Mouse (Mus musculus) embryonic facial prominence, embryonic 13.5 days (tissue): ENCODE measurements around the gene Pip5k1c. TPM values are rescaled to one million over a fixed set of nuclear protein-coding genes. Genes with fewer than 3 reads are reported as not detected.

Experiments used
- ATAC-seq: fragments of 200-750 bp; cut with Nextera tagmentation; 2 replicates; pipeline ENCODE4 v1.8.0; 2017; ENCODE audit warnings: low read depth; ENCODE audit not compliant: insufficient number of reproducible peaks, insufficient read depth, low FRiP score, low TSS enrichment
- H3K27ac ChIP-seq: fragments of 300-500 bp; sonication (generic); 2 replicates; pipeline ENCODE4 v1.5.1; 2015; ENCODE audit warnings: moderate library complexity, mild to moderate bottlenecking, inconsistent platforms
- H3K27me3 ChIP-seq: fragments of 300-500 bp; sonication (generic); 2 replicates; pipeline ENCODE4 v1.6.1; 2015; ENCODE audit warnings: mild to moderate bottlenecking, inconsistent platforms
- H3K36me3 ChIP-seq: fragments of 300-500 bp; sonication (generic); 2 replicates; pipeline ENCODE4 v1.6.1; 2015; ENCODE audit warnings: mild to moderate bottlenecking, inconsistent platforms
- H3K4me1 ChIP-seq: fragments of 300-500 bp; sonication (generic); 2 replicates; pipeline ENCODE4 v1.6.1; 2015; ENCODE audit warnings: inconsistent platforms
- H3K4me2 ChIP-seq: fragments of 300-500 bp; sonication (generic); 2 replicates; pipeline ENCODE4 v1.6.1; 2015; ENCODE audit warnings: moderate library complexity, mild to moderate bottlenecking, inconsistent platforms
- H3K4me3 ChIP-seq: fragments of 300-500 bp; sonication (generic); 2 replicates; pipeline ENCODE4 v1.5.1; 2015; ENCODE audit warnings: mild to moderate bottlenecking, inconsistent platforms
- H3K9ac ChIP-seq: fragments of 300-500 bp; sonication (generic); 2 replicates; pipeline ENCODE4 v1.6.1; 2015; ENCODE audit warnings: mild to moderate bottlenecking, inconsistent platforms
- H3K9me3 ChIP-seq: fragments of 300-500 bp; sonication (generic); 2 replicates; pipeline ENCODE4 v1.6.1; 2016; ENCODE audit warnings: inconsistent platforms
- WGBS: fragments of 180-500 bp; shearing (Covaris S2); methylation state at CpG from one replicate; pipeline ENCODE4 v1.1.7; 2015; ENCODE audit warnings: mixed read lengths; 5-methylcytosine and 5-hydroxymethylcytosine counted together
- microRNA-seq: library from miRNA; unstranded; fragments of <30 nt; microRNA quantifications from one replicate; pipeline ENCODE4, GENCODE M21; 2016
- polyA plus RNA-seq: library from polyadenylated mRNA; unstranded; fragments of >200 nt; fragmentation: Nextera tagmentation; extraction: Ambion mirVana; gene quantifications from 2 replicates; pipeline ENCODE4 v1.2.1, GENCODE M21; 2015

The Pip5k1c gene
- polyA plus RNA-seq, 1 experiment from 2014 or later: 57.6 TPM

GRCm38 (mm10) chr10:81367207-81367495 lies 74.4 kb downstream of the Pip5k1c start:
- WGBS: 84% methylated on average over 6 of the region's 6 CpGs

More at GRCm38 (mm10) chr10:81367207-81367495, 74.4 kb downstream of the Pip5k1c start:
- Histone ChIP-seq H3K4me2 (no peak overlapping the region), H3K36me3 (peaks cover 74% of the 10 kb centered on the region), H3K9me3 (no peaks in the 10 kb centered on the region), H3K4me3 (no peak overlapping the region), H3K4me1 (peaks cover 27% of the 10 kb centered on the region), H3K27me3 (peaks cover 39% of the 10 kb centered on the region), H3K27ac (no peak overlapping the region), H3K9ac (no peak overlapping the region)
- ATAC-seq: no peak

Small RNA genes within 50 kb of the gene (microRNA-seq; reads per million reads assigned to microRNA genes)
- gene Mir3057: 7.2 reads per million, percentile 24 among the genes with 10 or more reads in this experiment

Other genes starting within 250 kb of the Pip5k1c start
- gene Sgta, start 232.8 kb upstream of the Pip5k1c start, polyA plus RNA-seq: 218 and 222 TPM in 2 replicates
- 58.2 and 60.9 TPM in 2 replicates for gene Thop1, start 222.9 kb upstream of the Pip5k1c start, polyA plus RNA-seq
- gene Creb3l3, start 194.1 kb upstream of the Pip5k1c start, polyA plus RNA-seq: 0.53 and 1.5 TPM in 2 replicates
- 196 and 213 TPM in 2 replicates for gene Map2k2, start 187.0 kb upstream of the Pip5k1c start, polyA plus RNA-seq
- 27.0 and 27.9 TPM in 2 replicates for gene Zbtb7a, start 157.7 kb upstream of the Pip5k1c start, polyA plus RNA-seq
- 58.1 and 60.9 TPM in 2 replicates for gene Pias4, start 125.0 kb upstream of the Pip5k1c start, polyA plus RNA-seq
- gene Eef2, start 116.3 kb upstream of the Pip5k1c start, polyA plus RNA-seq: 622 and 633 TPM in 2 replicates
- 57.1 and 60.1 TPM in 2 replicates for gene Dapk3, start 110.0 kb upstream of the Pip5k1c start, polyA plus RNA-seq
- gene 4930442H23Rik, start 109.1 kb upstream of the Pip5k1c start, polyA plus RNA-seq: not detected in 2 replicates
- gene Nmrk2, start 90.9 kb upstream of the Pip5k1c start, polyA plus RNA-seq: not detected in 2 replicates
- gene Atcay, start 62.1 kb upstream of the Pip5k1c start, polyA plus RNA-seq: 1.3 and 1.8 TPM in 2 replicates
- gene Zfr2, start 59.8 kb upstream of the Pip5k1c start, polyA plus RNA-seq: 11.8 and 12.0 TPM in 2 replicates
- gene Matk, start 40.0 kb upstream of the Pip5k1c start, polyA plus RNA-seq: 7.0 and 7.4 TPM in 2 replicates
- gene Mrpl54, start 26.0 kb upstream of the Pip5k1c start, polyA plus RNA-seq: 197 and 202 TPM in 2 replicates
- 61.9 and 67.9 TPM in 2 replicates for gene Apba3, start 26.0 kb upstream of the Pip5k1c start, polyA plus RNA-seq
- gene Tjp3, start 1.4 kb upstream of the Pip5k1c start, polyA plus RNA-seq: 5.0 and 7.2 TPM in 2 replicates
- 43.2 and 46.9 TPM in 2 replicates for gene Cactin, start 28.1 kb downstream of the Pip5k1c start, polyA plus RNA-seq
- gene Tbxa2r, start 35.8 kb downstream of the Pip5k1c start, polyA plus RNA-seq: 7.1 and 7.3 TPM in 2 replicates
- 0.13 TPM in 1 of 2 replicates, not detected in the other for gene Gipc3, start 50.3 kb downstream of the Pip5k1c start, polyA plus RNA-seq
- gene Hmg20b, start 57.5 kb downstream of the Pip5k1c start, polyA plus RNA-seq: 109 and 113 TPM in 2 replicates
- 10.7 and 11.0 TPM in 2 replicates for gene Mfsd12, start 64.5 kb downstream of the Pip5k1c start, polyA plus RNA-seq
- gene 4930404N11Rik, start 72.9 kb downstream of the Pip5k1c start, polyA plus RNA-seq: 1.0 and 1.2 TPM in 2 replicates
- gene Fzr1, start 85.6 kb downstream of the Pip5k1c start, polyA plus RNA-seq: 102 and 119 TPM in 2 replicates
- gene Dohh, start 91.5 kb downstream of the Pip5k1c start, polyA plus RNA-seq: 67.8 and 71.8 TPM in 2 replicates
- 4.1 and 5.0 TPM in 2 replicates for gene Gm48551, start 91.5 kb downstream of the Pip5k1c start, polyA plus RNA-seq
- gene Gm48552, start 96.0 kb downstream of the Pip5k1c start, polyA plus RNA-seq: 1.2 and 1.5 TPM in 2 replicates
- gene Smim24, start 100.1 kb downstream of the Pip5k1c start, polyA plus RNA-seq: 3.1 and 7.1 TPM in 2 replicates
- gene Nfic, start 162.7 kb downstream of the Pip5k1c start, polyA plus RNA-seq: 87.0 and 96.1 TPM in 2 replicates
- 2.1 and 2.5 TPM in 2 replicates for gene Celf5, start 189.7 kb downstream of the Pip5k1c start, polyA plus RNA-seq
- 82.3 and 87.9 TPM in 2 replicates for gene Ncln, start 203.4 kb downstream of the Pip5k1c start, polyA plus RNA-seq
- 0.25 and 0.31 TPM in 2 replicates for gene S1pr4, start 207.2 kb downstream of the Pip5k1c start, polyA plus RNA-seq
- 2.0 and 2.1 TPM in 2 replicates for gene Gna15, start 231.3 kb downstream of the Pip5k1c start, polyA plus RNA-seq